Mouse (Mus musculus) kidney, adult 2 months (tissue): ENCODE results near the gene Dok5. TPM values are rescaled to one million over a fixed set of nuclear protein-coding genes. Genes with fewer than 3 reads are reported as not detected.

Source experiments
- DNase-seq: peaks from one replicate; pipeline ENCODE4 v3.0.0; 2021
- H3K27ac ChIP-seq: fragments of 200-500 bp; 2 replicates; pipeline ENCODE4 v1.5.1; 2012; ENCODE audit warnings: low read depth, low read length, control low read depth, inconsistent platforms; ENCODE audit not compliant: insufficient read depth
- H3K27me3 ChIP-seq: fragments of 200-500 bp; replicated peaks from 2 replicates; pipeline ENCODE4 v1.6.1; 2012; ENCODE audit warnings: mild to moderate bottlenecking, moderate library complexity, low read length, inconsistent platforms; ENCODE audit not compliant: control insufficient read depth, insufficient read depth
- H3K36me3 ChIP-seq: fragments of 200-500 bp; 2 replicates; pipeline ENCODE4 v1.6.1; 2012; ENCODE audit warnings: mild to moderate bottlenecking, moderate library complexity, low read length, inconsistent platforms; ENCODE audit not compliant: control insufficient read depth, insufficient read depth
- H3K4me1 ChIP-seq: fragments of 200-500 bp; 2 replicates; pipeline ENCODE4 v1.6.1; 2011; ENCODE audit warnings: low read length; ENCODE audit not compliant: control insufficient read depth, insufficient read depth
- H3K4me3 ChIP-seq: fragments of 200-500 bp; 2 replicates; pipeline ENCODE4 v1.5.1; 2011; ENCODE audit warnings: mild to moderate bottlenecking, low read depth, low read length, control low read depth; ENCODE audit not compliant: insufficient read depth
- CTCF ChIP-seq: fragments of 200-500 bp; conservative IDR thresholded peaks from 2 replicates; pipeline ENCODE4 v1.5.1; 2011; ENCODE audit warnings: low read depth, mild to moderate bottlenecking, control low read depth, low read length, moderate library complexity, mixed read lengths; ENCODE audit not compliant: insufficient read depth, insufficient read length
- POLR2A ChIP-seq: fragments of 200-500 bp; IDR thresholded peaks from one replicate; pipeline ENCODE4 v1.6.1; 2011; ENCODE audit warnings: low read depth, low read length, control low read depth
- WGBS: fragments of 180-500 bp; shearing (Covaris S2); methylation state at CpG from one replicate; pipeline ENCODE4 v1.1.7; 2018; 5-methylcytosine and 5-hydroxymethylcytosine counted together
- polyA plus RNA-seq: library from polyadenylated mRNA; depleted of rRNA; stranded (reverse); fragments of >200 nt; gene quantifications from 2 replicates; pipeline ENCODE4 v1.2.3, GENCODE M21; 2012

Dok5 gene
- polyA plus RNA-seq, 1 experiment: 0.16 TPM

DNA sequence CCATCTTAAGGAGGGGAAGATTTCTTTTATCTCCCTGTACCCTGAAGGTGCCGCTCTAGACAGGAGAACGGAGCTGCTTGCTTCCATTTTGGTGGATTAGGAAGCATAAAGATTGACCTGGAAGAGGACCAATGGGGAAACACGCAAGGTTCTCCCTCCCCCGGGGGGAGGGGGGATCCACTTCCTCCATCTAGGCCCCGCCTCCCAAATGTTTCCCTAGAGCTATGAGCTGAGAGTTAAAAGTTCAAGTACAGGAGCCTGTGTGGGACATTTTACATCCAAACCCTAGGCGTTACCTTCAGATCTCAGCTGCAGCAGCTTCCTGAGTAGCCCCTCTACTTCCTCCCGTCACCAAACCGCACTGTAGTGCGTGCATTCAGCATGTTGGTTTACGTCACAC lies 56.5 kb downstream of the Dok5 start:
- 93% methylated on average over 10 of the region's 10 CpGs for WGBS
- TF ChIP-seq CTCF (no peak), POLR2A (no peak)

GRCm38 (mm10) chr2:170791332-170792017 lies 59.9 kb downstream of the Dok5 start:
- no peaks in the 10 kb centered on the region for H3K27me3 ChIP-seq
- TF ChIP-seq CTCF: no peak
- TF ChIP-seq POLR2A: no peak
- 22% methylated on average over 8 of the region's 8 CpGs for WGBS
- DNase-seq: peak; percentile 51
- H3K4me1 ChIP-seq: no peaks in the 10 kb centered on the region
- no peaks in the 10 kb centered on the region for H3K36me3 ChIP-seq
- no peak overlapping the region for H3K27ac ChIP-seq
- no peak overlapping the region for H3K4me3 ChIP-seq

More for the DNA sequence above, 56.5 kb downstream of the Dok5 start:
- DNase-seq: no peak
- Histone ChIP-seq H3K27me3 (no peaks in the 10 kb centered on the region), H3K4me3 (no peak overlapping the region), H3K4me1 (no peaks in the 10 kb centered on the region), H3K27ac (no peak overlapping the region), H3K36me3 (no peaks in the 10 kb centered on the region)

DNA sequence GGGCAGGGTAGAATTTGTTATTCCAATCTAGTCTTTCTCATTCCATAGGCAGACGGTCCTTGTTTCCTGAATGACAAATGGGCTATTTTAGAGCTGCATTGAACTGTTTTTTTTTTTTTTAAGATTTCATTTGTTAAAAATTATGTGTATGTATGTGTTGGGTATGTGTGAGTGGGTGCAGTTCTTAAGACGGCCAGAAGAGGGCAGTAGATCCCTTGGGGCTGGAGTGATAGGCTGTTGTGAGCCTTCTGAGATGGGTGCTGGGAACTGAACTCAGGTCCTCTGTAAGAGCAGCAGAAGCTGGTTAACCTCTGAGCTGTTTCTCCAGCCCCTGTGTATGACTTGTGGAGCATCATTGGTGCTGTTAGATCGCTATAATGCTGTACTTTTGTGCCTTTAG lies 63.6 kb downstream of the Dok5 start:
- H3K36me3 ChIP-seq: no peaks in the 10 kb centered on the region
- no peak for DNase-seq
- no peak overlapping the region for H3K4me3 ChIP-seq
- no peak overlapping the region for H3K27ac ChIP-seq
- no peaks in the 10 kb centered on the region for H3K4me1 ChIP-seq
- no peaks in the 10 kb centered on the region for H3K27me3 ChIP-seq
- TF ChIP-seq POLR2A (no peak), CTCF (no peak)
- 85% methylated on average over 3 of the region's 3 CpGs for WGBS

GRCm38 (mm10) chr2:170802984-170803383 lies 71.4 kb downstream of the Dok5 start:
- DNase-seq: no peak
- no peak for TF ChIP-seq CTCF
- no peak for TF ChIP-seq POLR2A
- no peak overlapping the region for H3K4me3 ChIP-seq
- WGBS: 36% methylated on average over 6 of the region's 6 CpGs
- H3K27ac ChIP-seq: no peak overlapping the region
- H3K27me3 ChIP-seq: no peaks in the 10 kb centered on the region; the same call in 1 of the 2 replicates
- no peaks in the 10 kb centered on the region for H3K4me1 ChIP-seq
- no peaks in the 10 kb centered on the region for H3K36me3 ChIP-seq

DNA sequence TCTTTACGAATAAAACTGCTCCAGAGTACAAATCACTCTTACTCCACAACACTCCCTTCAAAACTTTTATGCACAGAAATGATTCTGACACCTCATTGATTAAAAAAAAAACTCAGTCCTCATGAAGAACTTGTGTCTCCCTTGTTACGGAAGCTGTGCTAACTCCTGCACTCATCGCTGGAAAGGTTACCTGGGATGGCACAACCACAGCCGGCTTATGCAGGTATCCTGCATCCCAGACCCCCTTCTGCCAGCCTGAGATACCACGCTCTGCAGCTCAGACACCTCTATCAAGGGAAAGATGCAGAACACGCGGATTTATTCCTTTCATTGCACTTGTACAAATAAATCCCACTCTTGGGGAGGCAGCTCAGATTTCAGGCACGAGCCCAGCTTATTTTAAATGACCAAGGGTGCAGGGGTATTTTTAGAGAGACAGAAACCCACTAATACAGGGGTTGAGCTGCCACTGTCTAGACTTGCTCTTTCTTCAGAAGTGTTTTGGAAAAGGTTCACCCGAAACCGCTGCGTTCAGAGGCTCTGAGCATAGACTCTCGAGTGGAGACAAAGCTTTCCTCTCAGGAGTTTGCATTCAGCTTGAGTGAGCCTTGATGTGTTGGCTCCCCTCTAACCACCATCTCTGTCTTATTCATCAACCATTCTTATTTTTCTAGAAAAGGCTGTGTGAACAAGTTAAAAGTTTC lies 76.1 kb downstream of the Dok5 start:
- Histone ChIP-seq H3K36me3 (no peaks in the 10 kb centered on the region), H3K4me1 (no peaks in the 10 kb centered on the region), H3K4me3 (no peak overlapping the region), H3K27ac (no peak overlapping the region), H3K27me3 (no peaks in the 10 kb centered on the region; the same call in 1 of the 2 replicates)
- TF ChIP-seq CTCF (no peak), POLR2A (no peak)
- DNase-seq: no peak
- 57% methylated on average over 12 of the region's 12 CpGs for WGBS

DNA sequence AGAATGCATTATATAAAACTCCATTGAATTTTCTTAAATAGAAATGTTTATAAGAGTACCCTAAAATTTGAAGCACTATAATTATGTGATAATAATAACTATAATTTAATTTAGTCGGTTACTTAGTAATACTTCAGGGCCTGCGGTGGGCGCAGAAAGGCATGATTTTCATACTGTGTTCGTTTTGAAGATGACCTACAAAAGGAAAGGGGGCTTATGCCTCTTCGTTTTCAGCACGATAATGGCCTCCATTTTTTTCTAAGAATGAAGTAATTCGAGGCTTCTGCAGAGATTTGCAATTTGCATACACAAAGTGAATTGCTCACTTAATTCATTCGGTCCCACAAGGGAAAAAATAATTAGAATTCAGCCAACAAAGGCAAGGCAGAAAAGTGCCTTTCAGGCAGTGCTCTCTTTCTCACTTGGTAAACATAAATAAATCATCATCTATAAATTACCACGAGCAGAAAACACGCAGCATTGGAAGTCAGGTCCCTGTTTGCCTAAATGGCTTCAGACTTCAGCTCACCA lies 76.7 kb downstream of the Dok5 start:
- no peak overlapping the region for H3K4me3 ChIP-seq
- DNase-seq: no peak
- WGBS: 54% methylated on average over 10 of the region's 10 CpGs
- no peaks in the 10 kb centered on the region for H3K4me1 ChIP-seq
- no peak overlapping the region for H3K27ac ChIP-seq
- TF ChIP-seq POLR2A (no peak), CTCF (no peak)
- H3K27me3 ChIP-seq: no peaks in the 10 kb centered on the region; the same call in 1 of the 2 replicates
- no peaks in the 10 kb centered on the region for H3K36me3 ChIP-seq

DNA sequence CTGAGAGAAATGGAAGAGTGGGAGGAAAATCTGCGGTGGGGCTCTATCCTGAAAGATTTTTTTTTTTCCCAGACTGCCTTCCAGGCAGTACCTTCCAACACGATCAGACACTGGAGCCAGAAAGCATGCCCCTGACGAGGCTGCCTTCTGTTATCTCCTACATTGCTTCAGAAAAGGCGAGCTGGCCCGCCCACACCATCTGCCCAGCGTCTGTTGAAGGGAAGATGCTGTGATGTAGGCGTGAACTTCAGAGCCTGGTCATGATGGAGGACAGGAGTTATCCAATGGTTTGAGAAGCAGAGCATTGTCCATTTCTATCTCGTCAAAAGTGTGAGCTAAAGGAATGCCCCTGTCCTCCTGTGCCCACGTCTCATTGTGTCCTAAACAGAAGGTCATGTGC lies 79.7 kb downstream of the Dok5 start:
- no peaks in the 10 kb centered on the region for H3K4me1 ChIP-seq
- no peaks in the 10 kb centered on the region; the same call in 1 of the 2 replicates for H3K27me3 ChIP-seq
- no peak overlapping the region for H3K4me3 ChIP-seq
- no peak for DNase-seq
- H3K36me3 ChIP-seq: no peaks in the 10 kb centered on the region
- TF ChIP-seq POLR2A: no peak
- TF ChIP-seq CTCF: no peak
- WGBS: 73% methylated on average over 9 of the region's 9 CpGs
- H3K27ac ChIP-seq: no peak overlapping the region
